Mouse (Mus musculus): ENCODE data around the gene Sfn. TPM values are rescaled to one million over a fixed set of nuclear protein-coding genes. Genes with fewer than 3 reads are reported as not detected.
"Not testable (repeated sequence)": the region's sequence is repeated elsewhere in the genome, so short reads cannot be mapped to it uniquely, and the experiment has no call there.

The Sfn gene
- 1 to 10 TPM in 1 of 2 experiments, under 1 TPM in 1; 0.91 to 1.7 TPM for total RNA-seq (2021)
- long read RNA-seq, experiment 1 = 0 reads
- long read RNA-seq, experiment 2, partial matches to known transcripts = 0 of 2 reads
- long read RNA-seq, experiment 2, other reads (novel, unspliced or antisense) = 0 of 2 reads

DNA sequence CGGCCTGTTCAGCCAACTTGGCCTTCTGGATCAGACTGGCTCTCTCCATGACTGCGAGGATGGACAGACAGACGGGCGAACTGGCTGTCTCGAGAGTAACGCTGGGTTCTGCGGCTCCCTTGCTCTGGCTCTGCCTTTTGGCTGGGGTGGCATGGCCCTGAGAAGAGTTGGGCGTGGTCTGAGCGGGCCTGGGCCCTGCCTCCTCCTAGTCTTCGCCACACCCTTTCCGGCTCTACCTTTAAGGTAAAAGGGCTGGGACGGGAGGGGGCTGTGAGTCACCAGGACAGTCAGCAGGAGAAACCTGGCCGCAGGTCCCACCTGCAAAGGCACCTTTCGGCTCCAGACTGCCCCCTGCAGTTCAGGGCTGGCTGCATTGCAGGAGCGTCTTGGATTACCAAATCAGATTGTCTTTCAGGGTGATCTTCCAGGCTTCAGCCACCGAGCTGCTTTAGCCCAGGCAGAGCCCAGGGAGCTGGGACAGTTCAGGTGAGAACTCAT, at the start of gene Sfn:
Gene Sfn (minus strand): TSS at position 448 of the 498 bp plus-strand sequence.
- peak; percentile 64 for DNase-seq (ENCODE audit: low spot score)

DNA sequence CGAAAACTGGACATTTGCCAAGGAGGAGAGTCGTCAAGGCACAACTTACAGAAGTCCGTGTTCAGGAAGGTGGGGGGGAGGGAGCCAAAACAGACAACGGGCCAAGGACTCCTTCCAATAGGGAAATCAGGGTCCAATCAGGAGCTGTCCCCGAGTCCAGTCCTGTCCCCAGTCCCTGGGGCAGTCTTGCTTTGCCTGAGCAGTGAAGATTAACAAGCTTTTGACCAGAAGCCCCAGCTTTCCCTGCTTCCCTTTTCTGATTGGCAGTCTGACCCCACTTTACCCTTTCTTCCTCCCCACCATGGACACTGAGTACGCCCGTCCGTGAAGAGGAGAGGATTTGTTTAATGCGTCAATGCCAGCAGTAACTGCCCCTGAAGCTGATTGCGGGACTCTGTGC, 49.5 kb upstream of the Sfn start:
- no peak for DNase-seq (ENCODE audit: low spot score)

- DNase-seq (ENCODE audit: low spot score) = peak; percentile 82
Measured at GRCm38 (mm10) chr4:133649989-133650699, 48.2 kb upstream of the Sfn start, which contains the start of gene Zdhhc18. Gene Zdhhc18 (minus strand): TSS chr4:133650154.

DNA sequence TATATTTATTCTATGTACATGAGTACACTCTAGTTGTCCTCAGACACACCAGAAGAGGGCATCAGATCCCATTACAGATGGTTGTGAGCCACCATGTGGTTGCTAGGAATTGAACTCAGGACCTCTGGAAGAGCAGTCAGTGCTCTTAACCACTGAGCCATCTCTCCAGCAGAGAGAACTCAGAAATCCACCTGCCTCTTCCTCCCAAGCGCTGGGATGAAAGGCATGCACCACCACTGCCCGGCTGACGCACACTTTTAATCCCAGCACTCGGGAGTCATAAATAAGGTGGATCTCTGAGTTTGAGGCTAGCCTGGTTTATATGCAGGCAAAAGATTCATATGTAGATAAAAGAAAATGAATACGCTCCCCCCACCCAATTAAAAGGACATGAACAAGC, 47.5 kb upstream of the Sfn start:
- DNase-seq (ENCODE audit: low spot score) = not testable (repeated sequence)

DNA sequence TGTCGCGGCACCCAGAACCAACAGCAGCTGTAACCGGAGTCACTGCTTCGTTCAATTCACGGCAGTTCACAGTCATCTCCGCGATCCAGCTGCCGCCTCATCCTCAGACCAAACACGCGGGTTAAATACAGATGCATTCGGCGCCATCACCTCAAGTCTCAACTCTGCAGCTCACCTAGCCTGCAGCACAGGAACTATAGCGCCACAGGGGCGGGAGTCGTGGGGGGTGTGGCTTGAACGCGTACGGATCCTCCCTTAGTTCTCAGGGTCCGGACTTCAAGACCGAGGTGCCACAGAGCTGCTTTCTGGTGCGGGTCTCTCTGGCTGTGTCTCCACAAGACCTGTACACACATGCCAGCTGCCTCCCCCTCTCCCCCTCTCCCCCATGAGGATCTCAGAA, 43.7 kb upstream of the Sfn start:
- DNase-seq (ENCODE audit: low spot score) = no peak

- DNase-seq (ENCODE audit: low spot score) = no peak
Measured at GRCm38 (mm10) chr4:133645195-133645594, 43.2 kb upstream of the Sfn start.

DNA sequence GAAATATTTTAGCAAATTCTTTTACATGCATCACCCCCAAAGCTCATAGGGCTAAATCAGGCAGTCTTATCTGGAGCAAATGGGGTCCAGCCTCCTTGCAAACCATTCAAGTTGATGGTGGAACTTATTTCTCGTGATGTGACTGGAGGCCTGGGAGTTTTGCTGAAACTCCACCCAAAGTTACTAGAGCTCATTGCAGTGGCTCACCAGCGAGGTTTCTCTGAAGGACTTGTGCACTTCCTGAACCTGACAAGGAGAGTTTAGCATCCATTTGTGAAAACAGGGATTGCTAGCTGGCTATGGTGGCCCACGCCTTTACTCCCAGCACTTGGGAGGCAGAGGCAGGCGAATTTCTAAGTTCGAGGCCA, 32.1 kb upstream of the Sfn start:
- DNase-seq (ENCODE audit: low spot score) = no peak

DNA sequence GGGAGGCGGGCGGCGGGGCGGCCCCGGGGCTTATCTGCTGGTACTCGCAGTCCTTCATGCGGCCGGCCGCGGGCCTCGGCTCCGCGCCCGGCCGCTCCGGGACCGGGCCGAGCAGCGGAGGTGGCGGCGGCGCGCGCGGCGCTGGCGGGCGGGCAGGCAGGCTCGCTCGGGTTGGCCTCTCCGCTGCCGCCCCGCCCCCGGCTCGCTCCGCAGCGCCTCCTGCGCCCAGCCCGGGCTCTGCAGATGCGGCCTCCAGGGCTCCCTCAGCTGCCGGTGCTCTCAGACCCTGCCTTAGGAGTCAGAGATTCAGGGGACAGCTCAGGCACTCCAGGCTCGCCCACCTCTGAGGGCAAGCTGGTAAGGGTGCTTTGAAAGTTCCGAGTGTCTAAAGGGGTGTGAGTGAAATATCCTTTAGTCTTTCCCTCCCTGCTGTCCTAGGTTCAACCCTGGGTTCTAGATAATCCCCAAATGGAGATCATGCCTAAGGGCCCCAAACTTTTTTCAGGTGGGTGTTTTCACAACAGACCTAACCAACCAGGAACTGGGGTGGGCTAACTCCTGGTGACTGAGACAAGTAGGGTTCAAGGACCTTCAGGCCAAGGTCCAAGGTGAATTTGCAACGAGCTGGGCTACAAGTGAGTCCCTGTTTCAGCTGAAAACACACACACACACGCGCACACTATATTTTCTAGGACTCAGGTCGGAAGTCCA, 31.5 kb upstream of the Sfn start:
- DNase-seq (ENCODE audit: low spot score) = peak; percentile 90

GRCm38 (mm10) chr4:133632483-133633327, 30.7 kb upstream of the Sfn start:
- no peak for DNase-seq (ENCODE audit: low spot score)

- DNase-seq (ENCODE audit: low spot score) = no peak
Measured at GRCm38 (mm10) chr4:133631769-133632411, 29.9 kb upstream of the Sfn start.

- DNase-seq (ENCODE audit: low spot score) = no peak
Measured at GRCm38 (mm10) chr4:133631071-133631768, 29.3 kb upstream of the Sfn start.

DNA sequence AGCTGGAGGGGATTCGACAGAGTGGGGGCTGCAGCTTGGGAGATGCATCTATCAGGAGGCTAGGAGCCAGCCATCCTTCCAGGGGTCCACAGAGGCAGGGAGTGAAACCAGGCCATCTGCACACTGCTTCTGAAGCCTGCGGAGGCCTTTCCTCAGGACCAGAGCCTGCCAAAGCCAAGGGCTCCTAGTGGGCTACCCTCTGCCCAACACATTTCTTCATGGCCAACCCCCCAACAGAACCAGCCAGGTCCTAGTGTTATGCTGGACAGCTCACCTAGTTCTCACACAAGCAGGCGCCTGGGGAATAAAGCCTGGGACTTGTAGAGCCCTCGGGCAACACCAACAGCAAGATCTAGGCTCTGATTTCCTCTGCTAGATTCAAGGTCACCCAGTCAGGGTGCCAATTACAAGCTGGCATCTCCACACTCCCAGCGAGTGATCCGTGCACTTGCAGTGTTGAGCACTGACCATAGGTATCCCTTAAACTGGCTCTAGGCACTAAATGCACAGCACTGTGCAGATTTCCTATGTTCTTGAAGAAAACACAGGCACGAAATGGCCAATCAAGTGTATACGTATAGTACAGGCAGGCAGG, 28.5 kb upstream of the Sfn start:
- no peak for DNase-seq (ENCODE audit: low spot score)

DNA sequence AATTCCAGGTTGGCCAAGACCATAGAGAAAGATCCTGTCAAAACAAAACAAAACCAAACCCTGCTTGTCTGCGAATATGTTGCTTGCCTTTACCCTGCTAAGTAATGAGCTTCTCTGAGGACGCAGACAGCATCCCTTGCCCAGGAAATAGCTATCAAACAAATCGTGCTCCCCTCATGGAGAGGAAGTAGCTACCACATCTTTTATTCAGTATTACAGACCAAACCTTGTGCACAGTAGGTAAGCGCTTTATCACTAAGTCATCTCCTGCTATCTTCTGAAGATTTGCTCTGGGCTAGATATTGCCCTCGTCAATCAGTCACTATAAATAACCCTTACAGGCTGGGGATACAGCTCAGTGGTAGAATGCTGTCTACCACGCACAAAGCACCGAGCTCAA, 27.2 kb upstream of the Sfn start:
- DNase-seq (ENCODE audit: low spot score) = no peak

- DNase-seq (ENCODE audit: low spot score) = no peak
Measured at GRCm38 (mm10) chr4:133628517-133628916, 26.5 kb upstream of the Sfn start.

DNA sequence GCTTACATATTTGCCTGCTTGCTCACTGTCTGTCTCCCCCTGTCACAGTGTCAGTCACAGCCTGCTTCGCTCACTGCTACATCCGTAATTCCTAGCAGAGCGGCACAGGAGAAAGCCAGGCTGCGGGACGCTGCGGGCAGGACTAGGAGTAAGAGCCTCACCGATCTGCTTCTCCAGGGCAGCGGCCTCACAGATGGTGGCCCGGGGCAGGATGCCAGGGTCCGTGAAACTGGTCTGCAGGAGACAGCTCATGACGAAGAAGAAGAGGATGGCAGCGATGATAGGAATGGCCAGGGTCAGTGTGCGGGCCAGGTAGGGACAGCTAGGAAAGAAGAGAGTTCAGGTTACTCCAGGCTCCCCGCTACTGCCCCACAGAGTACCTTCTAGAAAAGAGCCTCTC, 25.1 kb upstream of the Sfn start:
- DNase-seq (ENCODE audit: low spot score) = no peak

DNA sequence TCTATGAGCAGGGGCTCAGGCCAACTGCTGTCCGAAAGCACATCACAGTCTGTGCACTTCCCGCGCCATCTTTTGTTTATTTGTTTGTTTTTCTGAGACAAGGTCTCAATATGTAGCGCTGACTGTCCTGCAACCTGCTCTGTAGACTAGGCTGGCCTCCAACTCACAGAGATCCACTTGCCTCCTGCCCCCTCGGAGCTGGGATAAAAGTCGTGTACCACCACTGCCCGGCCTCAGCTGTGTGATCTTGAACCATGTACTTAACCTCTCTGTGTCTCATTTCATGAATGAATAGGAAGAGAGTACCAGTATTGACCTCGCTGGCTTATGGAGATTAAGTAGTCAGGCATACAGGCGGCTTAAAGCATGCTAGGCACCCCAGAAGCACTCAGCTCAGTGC, 24.7 kb upstream of the Sfn start:
- DNase-seq (ENCODE audit: low spot score) = no peak

GRCm38 (mm10) chr4:133626221-133626620, 24.3 kb upstream of the Sfn start:
- no peak for DNase-seq (ENCODE audit: low spot score)

DNA sequence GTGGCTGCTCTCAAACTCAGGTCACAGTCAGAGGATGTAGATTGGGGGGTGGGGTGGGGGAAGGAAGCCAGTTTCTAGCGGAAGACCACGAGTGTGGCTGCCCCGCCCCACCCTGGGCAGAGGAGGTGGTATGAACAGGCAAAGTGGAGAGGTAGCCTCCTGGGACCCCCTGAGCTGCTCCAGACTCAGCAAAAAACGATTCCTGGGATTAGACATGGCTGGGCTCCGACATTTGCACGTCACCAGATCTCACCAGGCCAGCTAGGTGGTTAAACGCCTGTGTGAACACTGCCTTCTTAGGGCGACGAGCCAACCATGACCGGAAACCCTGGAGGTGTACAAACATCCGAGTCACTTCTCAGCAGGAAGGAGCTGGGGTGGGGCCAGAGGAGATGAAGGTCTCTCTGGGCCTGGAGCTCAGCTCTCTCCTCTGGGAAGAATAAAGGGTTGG, 23.7 kb upstream of the Sfn start:
- no peak for DNase-seq (ENCODE audit: low spot score)

DNA sequence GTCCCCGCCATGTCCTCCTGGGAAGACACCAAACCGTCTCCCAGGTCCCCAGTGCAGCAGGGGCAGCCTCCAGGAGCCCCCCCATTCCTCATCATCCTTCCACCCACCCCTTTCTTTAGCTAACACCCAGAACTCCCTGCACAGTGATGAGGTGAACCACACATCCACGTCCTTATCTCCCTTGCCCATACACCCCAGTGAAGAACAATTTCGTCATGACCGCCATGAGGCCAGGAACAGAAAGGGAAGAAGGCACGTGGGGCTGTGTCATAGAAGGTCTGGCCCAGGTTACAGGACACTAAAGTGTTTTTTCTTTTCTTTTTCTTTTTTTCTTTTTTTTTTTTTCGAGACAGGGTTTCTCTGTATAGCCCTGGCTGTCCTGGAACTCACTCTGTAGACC, 22.9 kb upstream of the Sfn start:
- DNase-seq (ENCODE audit: low spot score) = no peak

DNA sequence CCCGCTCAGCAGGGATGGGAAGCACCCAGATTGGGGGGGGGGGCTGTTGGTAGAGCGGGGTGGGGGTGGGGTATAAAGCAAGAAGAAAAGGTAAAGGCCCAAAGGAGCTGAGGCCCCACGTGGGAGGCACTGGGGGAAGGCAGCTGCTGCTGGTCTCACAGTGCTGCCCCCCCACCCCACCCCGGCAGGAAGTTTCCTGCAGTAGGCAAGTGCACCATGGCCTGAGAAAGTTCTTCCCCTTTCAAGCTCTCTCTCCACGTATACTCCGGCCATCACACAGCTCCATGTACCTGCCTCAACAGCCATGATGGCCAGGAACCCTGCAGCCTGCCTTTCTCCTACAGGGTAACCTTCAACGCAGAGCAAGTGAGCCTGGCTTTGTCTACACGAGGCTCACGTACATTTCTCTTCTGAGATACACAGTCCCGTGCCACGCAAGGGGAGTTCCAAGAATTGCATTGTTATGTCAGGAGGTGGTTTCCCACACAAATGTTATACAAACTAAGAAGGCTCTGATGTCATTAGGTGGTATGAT, 20.3 kb upstream of the Sfn start:
- no peak for DNase-seq (ENCODE audit: low spot score)
